Mouse (Mus musculus) spleen, postnatal 4 days (tissue): ENCODE measurements around the gene Gadd45g.
A peak's percentile ranks its signal among the peaks of the same experiment; 100 is the strongest.
"Not testable (repeated sequence)": the region's sequence is repeated elsewhere in the genome, so short reads cannot be mapped to it uniquely, and the experiment has no call there.

ENCODE experiments used
- DNase-seq, 2 experiments: peaks; one replicate each; pipeline ENCODE4 v3.0.0; 2022; ENCODE audit warnings: low spot score in 2 of 2

The Gadd45g gene

DNA sequence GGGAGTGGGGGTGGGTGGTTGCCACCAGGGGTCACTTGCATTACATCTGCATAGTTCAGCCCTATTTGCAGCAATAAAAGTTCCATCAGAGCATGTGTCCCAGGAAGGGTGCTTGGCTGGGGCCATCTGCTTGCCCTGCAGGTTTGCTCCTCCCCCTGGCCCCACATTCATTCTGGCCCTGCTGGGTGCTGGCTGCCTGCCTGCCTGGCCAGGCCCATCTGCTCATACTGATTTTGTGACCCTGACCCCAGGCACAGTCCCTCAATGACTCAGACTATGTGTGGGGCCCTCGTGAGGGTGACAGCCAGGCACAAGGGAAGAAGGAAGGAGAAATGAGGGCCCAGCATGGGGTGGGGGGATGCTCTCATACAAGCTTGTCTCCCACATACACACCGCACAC lies 12.9 kb upstream of the Gadd45g start:
- peak in 1 of 2 experiments; percentile 58 for DNase-seq

GRCm38 (mm10) chr13:51834024-51834423 lies 12.5 kb upstream of the Gadd45g start:
- peak; percentile 46 to 75 for DNase-seq

GRCm38 (mm10) chr13:51834520-51834919 lies 12.0 kb upstream of the Gadd45g start:
- no peak for DNase-seq

- not testable (repeated sequence) for DNase-seq
Measured at GRCm38 (mm10) chr13:51835208-51835607, 11.3 kb upstream of the Gadd45g start.

GRCm38 (mm10) chr13:51837402-51837801 lies 9.1 kb upstream of the Gadd45g start:
- no peak for DNase-seq

DNA sequence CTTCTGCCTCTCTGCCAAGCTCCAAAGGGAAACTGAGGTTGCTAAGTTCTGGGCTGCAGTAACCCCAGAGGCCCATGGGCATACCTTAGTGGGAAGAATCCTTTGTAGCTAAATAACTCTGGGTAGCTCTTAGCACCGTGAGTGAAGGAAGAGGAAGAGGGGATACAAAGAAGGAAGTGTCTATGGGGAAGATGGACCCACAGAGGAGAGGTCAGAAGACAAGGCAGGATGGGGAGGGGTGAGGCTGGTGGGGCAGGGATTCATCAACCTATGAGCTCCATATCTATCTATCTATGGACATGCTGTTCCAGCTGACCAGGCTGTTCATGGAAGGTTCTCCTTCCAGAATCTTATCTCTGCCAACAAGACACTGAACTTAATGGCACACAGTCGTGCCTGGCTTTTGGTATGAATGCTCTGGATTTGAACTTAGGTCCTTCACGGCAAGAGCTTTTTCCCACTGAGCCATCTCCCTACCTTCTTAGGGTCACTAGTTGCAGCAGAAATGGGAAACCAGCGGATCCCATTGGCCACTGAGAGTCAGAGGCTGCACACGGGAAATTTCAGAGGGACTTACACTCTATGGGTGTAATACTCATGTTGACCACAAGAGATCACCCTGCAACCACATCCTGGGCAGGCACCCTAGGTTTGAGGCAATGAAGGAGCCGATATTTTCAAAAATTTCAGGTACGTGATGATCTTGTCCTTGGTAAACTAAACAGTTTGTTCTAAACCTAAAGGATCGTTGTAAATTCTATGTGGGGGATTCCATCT lies 7.0 kb upstream of the Gadd45g start:
- peak; percentile 51 to 74 for DNase-seq

GRCm38 (mm10) chr13:51840702-51841101 lies 5.8 kb upstream of the Gadd45g start:
- DNase-seq: peak in 1 of 2 experiments; percentile 58

DNA sequence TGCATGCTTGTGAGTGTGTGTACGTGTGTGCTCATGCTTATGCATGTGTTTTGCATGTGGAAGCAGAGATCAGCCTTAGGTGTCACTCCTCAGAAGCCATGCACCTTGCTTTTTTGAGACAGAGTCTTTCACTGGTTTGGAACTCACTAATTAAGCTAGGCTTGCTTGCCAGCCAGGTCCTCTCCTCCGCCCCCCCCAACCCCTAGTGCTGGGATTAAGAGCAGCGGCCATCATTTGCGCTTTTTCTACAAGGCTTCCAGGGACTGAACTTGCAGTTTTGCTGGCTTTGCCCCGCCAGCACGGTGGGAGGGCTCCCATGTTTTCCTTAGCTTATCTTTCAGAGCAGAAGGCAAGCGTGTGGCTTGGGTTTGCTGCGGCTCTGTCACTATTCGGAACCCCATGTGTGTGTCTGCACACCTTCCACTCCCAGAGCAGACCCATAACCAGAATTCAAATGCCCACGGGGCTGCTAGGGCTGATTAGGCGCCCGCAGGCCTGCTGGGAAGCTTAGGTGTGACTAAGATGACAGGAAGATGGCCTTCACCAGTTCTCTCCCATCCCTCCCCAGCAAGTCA lies 4.8 kb upstream of the Gadd45g start:
- DNase-seq: peak; percentile 66 to 74

- DNase-seq: peak in 1 of 2 experiments; percentile 64
Measured at GRCm38 (mm10) chr13:51842191-51842590, 4.3 kb upstream of the Gadd45g start.

DNA sequence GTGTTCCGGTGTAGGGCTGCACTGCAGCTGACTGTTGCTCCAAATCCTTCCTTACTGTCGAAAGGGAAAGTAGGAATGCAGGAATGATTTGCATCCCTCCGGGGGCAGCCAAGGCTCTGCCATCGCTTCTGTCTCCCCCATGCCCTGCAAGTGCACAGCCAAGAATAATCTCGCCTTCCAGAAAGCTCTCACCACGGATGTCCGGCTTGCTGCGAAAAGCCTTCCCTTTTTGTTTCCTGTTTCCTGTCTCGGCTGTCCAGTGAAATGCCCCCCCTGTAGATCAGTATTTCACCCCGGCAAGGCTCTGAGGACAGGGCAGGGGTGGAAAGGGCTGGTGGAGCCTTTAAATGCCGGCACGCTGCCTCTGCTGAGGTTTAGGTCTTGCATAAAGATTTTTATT lies 3.7 kb upstream of the Gadd45g start:
- peak in 1 of 2 experiments; percentile 66 for DNase-seq

- DNase-seq: peak in 1 of 2 experiments; percentile 60
Measured at GRCm38 (mm10) chr13:51843298-51843697, 3.2 kb upstream of the Gadd45g start.

DNA sequence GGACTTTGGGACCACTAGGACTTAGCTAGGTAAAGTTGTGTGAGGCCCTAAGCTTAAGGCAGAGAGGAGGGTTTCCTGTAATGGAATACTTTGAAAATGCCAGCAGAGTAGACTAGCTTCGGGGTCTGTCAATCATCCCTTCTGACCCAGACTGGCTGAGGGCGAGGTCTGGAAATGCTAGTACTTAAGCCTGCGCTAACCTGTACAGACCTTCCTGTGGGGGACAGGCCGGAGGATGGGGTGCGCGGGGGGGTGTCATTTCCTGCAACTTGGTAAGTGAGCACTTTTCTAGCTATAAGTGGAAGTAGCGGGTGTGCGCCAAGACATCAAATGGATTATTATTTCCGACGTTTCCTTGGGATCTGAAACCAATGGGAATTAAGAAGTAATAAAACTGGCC lies 2.4 kb upstream of the Gadd45g start:
- peak in 1 of 2 experiments; percentile 66 for DNase-seq

- peak; percentile 84 to 94 for DNase-seq
Measured at GRCm38 (mm10) chr13:51844661-51845060, 1.8 kb upstream of the Gadd45g start.

- peak in 1 of 2 experiments; percentile 72 for DNase-seq
Measured at GRCm38 (mm10) chr13:51845072-51845471, 1.4 kb upstream of the Gadd45g start.

- peak; percentile 88 to 97 for DNase-seq
Measured at GRCm38 (mm10) chr13:51845591-51846191, 787 bp upstream of the Gadd45g start.

- DNase-seq: peak; percentile 68 to 84
Measured at GRCm38 (mm10) chr13:51846868-51847793, 653 bp downstream of the Gadd45g start.

- DNase-seq: peak; percentile 85 to 94
Measured at GRCm38 (mm10) chr13:51847979-51848480, 1.6 kb downstream of the Gadd45g start.

- DNase-seq: peak; percentile 65 to 82
Measured at GRCm38 (mm10) chr13:51848481-51849240, 2.2 kb downstream of the Gadd45g start.

GRCm38 (mm10) chr13:51849241-51850033 lies 3.0 kb downstream of the Gadd45g start:
- DNase-seq: peak; percentile 65 to 72

DNA sequence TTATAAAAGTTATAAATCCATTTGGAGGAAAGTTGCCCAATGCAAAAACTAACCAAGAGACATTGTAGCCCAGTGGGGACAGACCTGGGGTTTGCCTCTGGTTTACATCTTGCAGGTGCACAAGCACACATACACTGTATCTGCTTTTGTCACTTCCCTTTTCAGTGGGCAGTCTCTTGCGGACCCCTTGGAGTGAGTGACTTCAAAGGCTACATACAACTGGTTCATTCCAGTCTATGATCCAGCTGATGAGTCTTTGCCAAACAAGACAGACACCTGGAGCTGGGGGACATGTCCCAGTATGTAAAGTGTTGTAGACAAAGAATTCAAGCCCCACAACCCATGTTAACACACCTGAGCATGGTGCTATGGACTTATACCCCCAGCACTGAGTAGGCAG lies 4.1 kb downstream of the Gadd45g start:
- DNase-seq: peak in 1 of 2 experiments; percentile 58
